Mouse (Mus musculus) erythroblast, adult 5-6 weeks (primary cell): ENCODE results near the gene Glis1. TPM values are rescaled to one million over a fixed set of nuclear protein-coding genes. Genes with fewer than 3 reads are reported as not detected.
"Not testable (repeated sequence)": the region's sequence is repeated elsewhere in the genome, so short reads cannot be mapped to it uniquely, and the experiment has no call there.

Experiments
- ATAC-seq: replicated peaks from 2 replicates; pipeline ENCODE4 v1.8.0; 2016; ENCODE audit warnings: moderate number of reproducible peaks, mild to moderate bottlenecking, moderate TSS enrichment, inconsistent platforms; ENCODE audit not compliant: poor library complexity, low FRiP score, severe bottlenecking
- total RNA-seq, 2 experiments: library from RNA; stranded (forward) in 1 of 2; stranded (reverse) in 1 of 2; fragments of 150-400 nt in 1 of 2; fragments of 200-764, 138-1000 nt in 1 of 2; gene quantifications; 2 replicates each; pipeline versions ENCODE4 v1.2.3 to v1.2.4; 2015 to 2017; ENCODE audit warnings: low replicate concordance in 2 of 2

Gene Glis1
- total RNA-seq, 2 experiments from 2014 or later = not detected

DNA sequence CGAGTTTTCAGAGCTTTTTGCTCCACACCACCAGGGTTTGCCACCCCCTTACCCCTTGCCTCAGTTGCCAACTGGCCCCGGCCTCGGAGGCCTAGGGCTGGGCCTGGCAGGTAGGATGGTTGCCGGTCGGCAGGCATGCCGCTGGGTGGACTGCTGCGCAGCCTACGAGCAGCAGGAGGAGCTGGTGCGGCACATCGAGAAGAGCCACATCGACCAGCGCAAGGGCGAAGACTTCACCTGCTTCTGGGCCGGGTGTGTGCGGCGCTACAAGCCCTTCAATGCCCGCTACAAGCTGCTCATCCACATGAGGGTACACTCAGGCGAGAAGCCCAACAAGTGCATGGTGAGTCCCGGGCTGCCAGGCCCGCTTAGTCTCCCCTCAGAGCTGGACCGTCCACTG lies 133.8 kb downstream of the Glis1 start:
- no peak for ATAC-seq

GRCm38 (mm10) chr4:107568881-107569443 lies 134.6 kb downstream of the Glis1 start:
- ATAC-seq = no peak

GRCm38 (mm10) chr4:107570329-107571014 lies 136.1 kb downstream of the Glis1 start:
- ATAC-seq = no peak

- no peak for ATAC-seq
These were observed 141.4 kb downstream of the Glis1 start for GRCm38 (mm10) chr4:107575781-107576180.

- ATAC-seq = no peak
These were observed 142.4 kb downstream of the Glis1 start for GRCm38 (mm10) chr4:107576742-107577141.

DNA sequence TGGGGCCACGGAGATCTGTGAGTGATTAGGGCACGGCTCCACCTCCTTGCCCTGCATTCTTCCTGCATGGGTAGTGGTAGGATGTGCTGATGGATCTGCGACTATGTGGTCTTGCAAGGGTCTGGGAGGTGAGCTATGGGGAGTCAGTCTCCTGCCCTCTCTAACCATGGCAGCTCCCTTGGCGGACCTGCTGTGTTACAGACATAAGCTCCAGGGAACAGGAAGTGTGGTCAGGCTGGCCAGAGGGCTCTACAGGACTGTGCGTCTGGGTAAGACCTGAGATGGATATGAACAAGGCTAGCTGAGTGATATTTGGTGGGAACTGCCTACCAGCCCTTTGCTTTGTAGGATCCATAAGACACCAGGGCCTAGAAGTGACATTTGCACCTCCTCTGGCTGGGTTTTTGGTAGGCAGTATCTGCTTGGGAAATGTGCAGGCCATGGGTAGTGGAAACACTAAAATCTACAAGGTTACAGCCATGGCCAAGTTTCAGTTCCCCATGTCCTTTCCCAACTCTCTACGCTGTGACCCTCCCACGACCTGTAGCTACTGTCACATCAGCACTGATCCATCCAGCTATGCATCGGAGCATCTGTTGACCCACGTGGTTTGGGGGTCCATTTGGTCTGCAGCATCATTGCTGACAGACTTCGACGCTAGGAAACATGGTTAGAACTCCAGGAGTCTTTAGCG lies 142.9 kb downstream of the Glis1 start:
- no peak for ATAC-seq

GRCm38 (mm10) chr4:107580883-107581282 lies 146.5 kb downstream of the Glis1 start:
- ATAC-seq = no peak

- ATAC-seq = no peak
These were observed 152.0 kb downstream of the Glis1 start for GRCm38 (mm10) chr4:107586391-107586790.

DNA sequence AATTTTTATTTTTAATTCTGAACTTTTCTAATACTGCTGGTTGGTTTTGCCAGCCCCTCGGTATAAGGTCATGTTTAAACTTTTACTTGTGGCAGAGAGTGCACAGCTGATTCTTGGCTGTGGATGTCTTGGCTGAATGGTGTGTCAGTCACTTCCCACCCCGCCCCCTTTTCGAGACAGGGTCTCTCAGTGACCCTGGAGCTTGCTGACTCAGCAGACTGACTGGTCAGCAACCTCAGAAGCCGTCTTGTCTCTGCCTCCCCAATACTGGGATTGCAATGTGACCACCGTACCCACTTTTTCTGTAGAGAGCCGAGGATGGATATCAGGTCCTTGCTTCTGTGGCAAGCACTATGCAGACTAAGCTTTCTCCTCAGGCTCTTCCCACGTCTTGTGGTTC lies 154.2 kb downstream of the Glis1 start:
- ATAC-seq = no peak

- no peak for ATAC-seq
These were observed 154.7 kb downstream of the Glis1 start for GRCm38 (mm10) chr4:107589046-107589445.

GRCm38 (mm10) chr4:107590805-107591534 lies 156.6 kb downstream of the Glis1 start:
- no peak for ATAC-seq

- no peak for ATAC-seq
These were observed 159.0 kb downstream of the Glis1 start for GRCm38 (mm10) chr4:107593426-107593825.

DNA sequence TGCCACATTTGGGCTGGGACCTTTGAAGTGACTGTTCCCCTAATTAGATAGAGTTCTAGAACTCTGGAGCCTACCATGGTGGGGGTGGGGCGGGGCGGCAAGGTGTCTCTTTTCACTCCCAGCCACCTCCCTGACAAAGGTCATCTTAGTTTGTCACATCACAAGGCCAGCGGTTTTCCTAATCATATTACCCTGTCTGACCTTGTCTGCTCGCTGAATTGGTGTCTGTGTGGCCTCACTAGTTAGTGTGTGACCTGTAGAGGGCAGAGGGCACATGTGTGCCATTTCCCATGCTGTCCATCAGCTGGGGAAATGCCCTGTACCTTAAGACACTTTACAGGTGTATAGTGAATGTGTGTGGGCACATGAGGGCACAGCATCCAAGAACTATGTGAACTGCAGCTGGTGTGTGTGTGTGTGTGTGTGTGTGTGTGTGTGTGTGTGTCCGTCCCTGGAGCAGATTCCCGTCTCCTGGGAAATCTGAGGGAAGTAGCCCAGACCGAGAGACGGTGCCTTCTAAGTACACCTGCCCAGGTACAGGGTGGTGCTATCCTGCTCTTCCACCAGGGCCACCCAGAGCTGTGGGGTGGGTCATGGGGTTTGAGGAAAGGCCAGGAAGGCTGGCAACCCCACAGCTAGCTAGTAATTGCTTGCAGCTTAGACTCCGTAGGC lies 163.0 kb downstream of the Glis1 start:
- ATAC-seq = no peak

GRCm38 (mm10) chr4:107597898-107598580 lies 163.6 kb downstream of the Glis1 start:
- no peak for ATAC-seq

- ATAC-seq = not testable (repeated sequence)
These were observed 164.2 kb downstream of the Glis1 start for GRCm38 (mm10) chr4:107598581-107598958.

GRCm38 (mm10) chr4:107602284-107602683 lies 167.9 kb downstream of the Glis1 start:
- no peak for ATAC-seq

DNA sequence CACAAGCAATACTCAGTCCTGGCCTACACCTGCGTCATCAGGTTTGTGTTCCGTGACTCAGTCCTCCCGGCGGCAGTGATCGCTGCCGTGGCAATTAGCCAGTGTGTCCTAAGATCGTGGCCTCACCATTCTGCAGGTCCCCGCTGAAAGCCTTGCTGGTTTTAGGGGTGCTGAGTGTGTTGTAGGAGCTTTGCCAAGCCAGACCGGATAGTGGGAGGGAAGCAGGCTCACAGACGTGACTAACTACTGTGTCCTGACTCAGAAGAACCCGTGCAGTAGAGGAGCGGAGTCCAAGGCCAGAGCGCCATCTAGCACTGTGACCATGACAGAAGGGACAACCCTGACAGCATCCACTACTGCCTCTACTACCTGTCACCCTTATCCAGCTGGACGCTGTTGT lies 168.4 kb downstream of the Glis1 start:
- ATAC-seq = no peak

GRCm38 (mm10) chr4:107603208-107603607 lies 168.8 kb downstream of the Glis1 start:
- no peak for ATAC-seq

DNA sequence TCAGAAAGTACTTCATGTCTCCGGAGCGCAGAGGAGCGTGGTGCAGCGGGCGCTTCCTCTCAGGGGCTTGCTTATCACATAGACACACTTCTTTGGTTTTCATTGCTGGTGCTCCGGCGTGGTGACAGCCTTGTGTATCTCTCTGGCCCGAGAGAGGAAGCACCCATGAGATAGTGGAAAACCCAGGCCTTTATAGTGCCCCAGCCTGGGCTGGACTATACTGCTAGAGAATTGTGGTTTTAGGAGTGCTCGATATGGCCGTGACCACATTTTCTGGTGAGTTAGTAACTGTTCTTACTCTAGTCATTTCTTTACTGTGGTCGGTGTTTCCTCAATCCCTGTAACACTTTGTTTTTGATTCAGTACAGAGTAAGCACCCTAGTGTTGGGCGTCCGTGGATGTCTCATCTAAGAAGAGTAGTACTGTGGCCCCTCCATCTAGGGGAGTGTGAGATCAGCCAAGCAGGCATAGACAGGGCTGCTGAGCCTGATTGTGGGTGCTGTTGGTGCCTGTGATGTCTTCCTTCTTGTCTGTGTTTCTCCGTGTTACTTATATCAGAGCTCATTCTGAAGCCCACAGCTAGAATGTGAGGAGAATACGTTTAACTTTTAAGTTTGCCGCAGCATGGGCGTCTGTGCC lies 171.7 kb downstream of the Glis1 start:
- ATAC-seq = no peak
